Mouse (Mus musculus) CD8-positive naive resting alpha-beta T cell, adult 2 months (primary cell): ENCODE results near the gene Psen1.

Experiments used
- DNase-seq, 2 experiments: peaks; one replicate each; pipeline ENCODE4 v3.0.0; 2022; ENCODE audit warnings: low read depth in 2 of 2, low spot score in 2 of 2

Gene Psen1

DNA sequence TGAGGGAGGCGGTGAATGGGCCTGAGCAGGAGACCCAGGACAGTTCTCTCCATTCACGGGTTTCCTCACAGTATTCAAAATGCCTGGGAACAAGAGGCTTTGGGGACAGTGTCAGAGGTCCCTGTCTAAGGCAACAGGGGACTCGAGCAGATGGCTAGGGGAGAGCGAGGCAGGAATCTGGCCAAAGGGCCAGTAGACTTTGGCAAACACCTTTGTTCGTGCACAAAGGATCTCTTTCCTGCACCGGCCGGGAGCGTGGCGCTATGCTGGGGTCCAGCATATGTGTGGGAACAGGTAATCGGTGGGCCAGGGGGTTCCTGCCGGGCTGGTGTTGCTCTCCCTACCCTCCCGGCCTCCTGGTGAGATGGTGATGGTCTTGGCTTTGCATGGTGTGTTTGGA lies 87.7 kb downstream of the Psen1 start:
- no peak for DNase-seq

DNA sequence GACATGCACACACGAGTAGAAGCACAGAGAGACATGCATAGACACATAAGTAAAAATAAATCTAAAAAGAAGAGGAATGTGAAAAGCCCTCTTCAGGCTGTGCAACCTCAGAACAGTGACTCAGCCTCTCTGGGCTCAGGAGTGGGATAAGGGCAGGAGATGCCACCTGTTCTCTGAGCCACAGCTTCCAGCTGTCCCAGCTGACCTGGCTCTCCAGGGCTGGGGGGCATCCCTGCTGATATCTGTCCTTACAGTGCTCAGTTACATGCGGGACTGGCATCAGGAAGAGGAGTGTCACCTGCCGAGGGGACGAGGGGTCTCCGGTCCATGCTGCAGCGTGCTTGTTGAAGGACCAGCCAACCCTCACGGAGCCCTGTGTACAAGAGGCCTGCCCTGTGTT lies 88.8 kb downstream of the Psen1 start:
- DNase-seq = no peak

GRCm38 (mm10) chr12:83780181-83780580 lies 92.2 kb downstream of the Psen1 start:
- no peak for DNase-seq

DNA sequence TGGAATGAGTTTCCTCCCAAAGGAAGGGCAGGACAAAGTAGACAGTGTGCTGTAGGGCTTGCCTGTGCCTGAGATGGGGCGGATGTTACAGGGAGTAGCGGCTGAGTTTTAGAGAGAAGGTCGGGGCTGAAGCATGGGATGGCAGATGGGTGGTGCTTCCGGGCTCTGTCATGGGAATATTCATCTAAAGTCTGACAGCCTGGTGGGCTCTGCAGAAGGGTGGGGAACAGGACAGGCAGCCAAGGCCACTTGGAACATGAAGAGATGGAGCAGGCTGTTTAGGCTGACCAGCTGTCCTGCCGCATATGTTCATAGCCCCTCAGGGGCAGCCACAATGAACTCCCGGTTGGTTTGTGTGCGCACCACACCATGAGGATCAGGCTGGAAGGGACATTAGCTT lies 93.3 kb downstream of the Psen1 start:
- no peak for DNase-seq

- no peak for DNase-seq
Observed at GRCm38 (mm10) chr12:83781640-83782278, 93.8 kb downstream of the Psen1 start.

GRCm38 (mm10) chr12:83782669-83783068 lies 94.7 kb downstream of the Psen1 start:
- DNase-seq = no peak
